Mouse (Mus musculus) small intestine, adult 2 months (tissue): ENCODE measurements around the gene Nek5. TPM values are rescaled to one million over a fixed set of nuclear protein-coding genes. Genes with fewer than 3 reads are reported as not detected.
A peak's percentile ranks its signal among the peaks of the same experiment; 100 is the strongest.
"Not testable (repeated sequence)": the region's sequence is repeated elsewhere in the genome, so short reads cannot be mapped to it uniquely, and the experiment has no call there.

Experiments used
- H3K27ac ChIP-seq: fragments of 200-500 bp; 2 replicates; pipeline ENCODE4 v1.5.1; 2012; ENCODE audit warnings: low read depth, low read length, control low read depth, inconsistent platforms; ENCODE audit not compliant: insufficient read depth
- H3K27me3 ChIP-seq: fragments of 200-500 bp; 2 replicates; pipeline ENCODE4 v1.6.1; 2012; ENCODE audit warnings: mild to moderate bottlenecking, moderate library complexity, low read length, inconsistent platforms; ENCODE audit not compliant: control insufficient read depth, insufficient read depth
- H3K36me3 ChIP-seq: fragments of 200-500 bp; 2 replicates; pipeline ENCODE4 v1.6.1; 2012; ENCODE audit warnings: mild to moderate bottlenecking, low read length, control low read depth, inconsistent platforms; ENCODE audit not compliant: control insufficient read depth, insufficient read depth
- H3K4me1 ChIP-seq: fragments of 200-500 bp; 2 replicates; pipeline ENCODE4 v1.6.1; 2012; ENCODE audit warnings: low read length, inconsistent platforms, mixed read lengths; ENCODE audit not compliant: control insufficient read depth, insufficient read depth, insufficient read length
- H3K4me3 ChIP-seq: fragments of 200-500 bp; 2 replicates; pipeline ENCODE4 v1.5.1; 2012; ENCODE audit warnings: low read depth, mild to moderate bottlenecking, control low read depth, inconsistent platforms, low read length, moderate library complexity
- CTCF ChIP-seq: fragments of 200-500 bp; IDR thresholded peaks from 2 replicates; pipeline ENCODE4 v1.5.1; 2012; ENCODE audit warnings: low read depth, mild to moderate bottlenecking, control low read depth, inconsistent platforms, low read length, moderate library complexity, mixed read lengths; ENCODE audit not compliant: insufficient replicate concordance, insufficient read length; ENCODE audit errors: extremely low read depth
- POLR2A ChIP-seq: fragments of 200-500 bp; IDR thresholded peaks from 2 replicates; pipeline ENCODE4 v1.6.1; 2012; ENCODE audit warnings: low read depth, mild to moderate bottlenecking, control low read depth, inconsistent platforms, low read length, moderate library complexity
- WGBS: fragments of 180-500 bp; shearing (Covaris S2); methylation state at CpG from one replicate; pipeline ENCODE4 v1.1.7; 2018; 5-methylcytosine and 5-hydroxymethylcytosine counted together
- polyA plus RNA-seq: library from polyadenylated mRNA; depleted of rRNA; stranded (reverse); fragments of >200 nt; gene quantifications from 2 replicates; pipeline ENCODE4 v1.2.3, GENCODE M21; 2012

Nek5 gene
- polyA plus RNA-seq, 1 experiment = not detected

DNA sequence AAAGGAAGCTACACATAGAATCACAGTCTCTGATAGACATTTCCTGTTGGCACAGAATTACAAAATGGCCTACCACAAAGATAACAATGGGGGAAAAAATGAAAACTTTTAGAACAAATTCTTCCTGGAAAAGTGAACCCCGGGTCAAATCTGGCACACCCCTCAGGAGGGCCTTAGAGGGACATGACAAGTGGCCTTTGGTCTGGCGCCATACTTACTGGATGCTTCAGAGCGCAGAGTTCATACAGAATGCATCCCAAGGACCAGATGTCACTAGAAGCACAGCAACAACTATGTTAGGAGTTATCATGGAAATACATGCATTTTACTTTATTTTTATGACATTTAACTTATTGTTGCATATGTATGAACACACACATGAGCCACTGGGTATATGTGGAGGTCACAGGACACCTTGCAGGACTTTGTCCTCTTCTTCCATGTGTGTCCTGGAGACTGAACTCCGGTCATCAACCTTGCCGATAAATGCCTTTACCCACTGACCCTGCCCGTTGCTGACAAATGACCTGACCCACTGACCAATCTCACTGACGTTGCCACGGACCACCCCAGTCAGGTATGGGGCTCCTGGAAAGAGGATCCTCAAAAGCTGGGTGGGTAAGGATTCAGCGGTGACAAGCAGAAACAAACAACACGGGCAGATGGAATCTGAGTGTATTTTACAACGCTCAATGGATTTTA is 24.9 kb upstream of the Nek5 start:
- TF ChIP-seq POLR2A (no peak), CTCF (no peak)
- 43% methylated on average over 11 of the region's 11 CpGs for WGBS
- Histone ChIP-seq H3K4me1 (peaks cover 5% of the 10 kb centered on the region; the same call in 1 of the 2 replicates), H3K36me3 (peaks cover 15% of the 10 kb centered on the region), H3K27ac (peak overlapping the region; percentile 22; the same call in 1 of the 2 replicates), H3K4me3 (no peak overlapping the region), H3K27me3 (no peaks in the 10 kb centered on the region)

- 97% methylated on average over 7 of the region's 7 CpGs for WGBS
- H3K27me3 ChIP-seq = no peaks in the 10 kb centered on the region
- TF ChIP-seq POLR2A (no peak), CTCF (no peak)
- no peak overlapping the region for H3K4me3 ChIP-seq
- H3K4me1 ChIP-seq = peaks cover 5% of the 10 kb centered on the region; the same call in 1 of the 2 replicates
- peaks cover 19% of the 10 kb centered on the region for H3K36me3 ChIP-seq
- no peak overlapping the region for H3K27ac ChIP-seq
These were observed 23.5 kb upstream of the Nek5 start for GRCm38 (mm10) chr8:22148367-22148740.

DNA sequence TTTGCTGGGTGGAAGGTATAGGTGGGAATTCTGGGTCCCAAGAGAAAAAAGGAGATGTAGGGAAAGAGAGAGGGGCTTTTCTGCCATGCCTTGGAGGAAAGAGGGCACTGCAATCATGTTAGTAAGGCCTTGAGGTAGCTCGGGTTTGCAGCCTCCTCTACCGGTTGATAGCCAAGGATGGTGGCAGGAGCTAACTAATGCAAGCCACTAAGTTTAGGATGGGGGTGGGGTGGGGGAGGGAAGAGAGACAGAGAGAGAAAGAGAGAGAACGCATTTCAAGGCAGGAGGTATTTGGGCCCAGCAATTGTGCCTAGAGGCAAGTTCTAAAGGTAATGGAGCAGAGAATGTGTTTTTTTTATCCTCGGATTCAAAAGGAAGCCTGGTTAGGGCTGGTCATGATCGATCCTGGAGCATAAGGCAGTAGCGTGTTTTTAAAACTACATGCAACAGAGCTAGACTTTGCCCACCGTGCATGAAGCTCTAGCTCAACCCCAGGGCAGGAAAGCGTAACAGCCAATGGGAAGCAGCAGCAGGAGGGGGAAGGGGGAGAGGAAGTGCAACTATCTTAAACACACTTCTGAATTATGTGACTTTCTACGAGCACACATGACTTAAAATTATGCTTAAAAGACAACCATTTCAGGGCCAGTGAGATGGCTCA is 23.0 kb upstream of the Nek5 start:
- H3K27me3 ChIP-seq = no peaks in the 10 kb centered on the region
- H3K36me3 ChIP-seq = peaks cover 19% of the 10 kb centered on the region
- peaks cover 5% of the 10 kb centered on the region; the same call in 1 of the 2 replicates for H3K4me1 ChIP-seq
- no peak overlapping the region for H3K27ac ChIP-seq
- WGBS = 88% methylated on average over 9 of the region's 9 CpGs
- H3K4me3 ChIP-seq = no peak overlapping the region
- no peak for TF ChIP-seq CTCF
- no peak for TF ChIP-seq POLR2A

- Histone ChIP-seq H3K36me3 (peaks cover 22% of the 10 kb centered on the region), H3K27ac (no peak overlapping the region), H3K27me3 (no peaks in the 10 kb centered on the region), H3K4me1 (peaks cover 5% of the 10 kb centered on the region; the same call in 1 of the 2 replicates), H3K4me3 (no peak overlapping the region)
- TF ChIP-seq CTCF (no peak), POLR2A (no peak)
- WGBS = 76% methylated on average over 6 of the region's 6 CpGs
These were observed 21.0 kb upstream of the Nek5 start for GRCm38 (mm10) chr8:22145831-22146230.

DNA sequence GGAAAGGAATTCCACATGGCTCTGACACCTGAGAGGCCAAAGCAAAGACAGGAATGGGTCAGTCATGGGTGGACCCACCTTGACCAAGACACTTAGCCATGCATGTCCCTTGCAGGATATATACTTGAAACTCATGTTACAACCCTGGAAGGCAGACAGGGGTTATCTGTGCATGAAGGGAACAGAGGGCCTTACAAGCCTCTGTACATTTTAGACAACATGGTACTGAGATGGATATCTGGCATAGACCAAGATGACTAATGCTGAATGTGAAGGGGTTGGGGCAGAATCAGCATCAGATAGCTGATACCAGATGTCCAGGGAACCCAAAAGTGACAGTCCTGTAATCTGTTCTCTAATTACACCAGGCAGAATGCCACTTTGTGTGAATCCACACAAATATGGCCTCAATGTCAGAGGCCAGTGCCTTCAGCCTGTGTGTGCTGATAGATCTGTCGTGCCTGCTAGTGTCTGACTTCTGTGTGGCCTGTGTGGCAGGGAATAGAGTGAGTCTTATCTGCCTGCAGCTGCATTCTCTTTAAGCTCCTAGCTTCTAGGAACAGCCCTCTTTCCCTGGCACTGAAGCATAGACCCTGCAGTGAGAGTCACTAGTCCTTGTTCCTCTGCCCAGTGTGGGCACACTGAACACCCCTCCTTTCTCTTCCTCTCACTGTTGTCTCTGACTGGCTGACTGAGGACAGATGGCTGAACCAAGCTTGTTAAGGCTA is 19.1 kb upstream of the Nek5 start:
- TF ChIP-seq CTCF (no peak), POLR2A (no peak)
- H3K4me1 ChIP-seq = no peaks in the 10 kb centered on the region
- H3K36me3 ChIP-seq = peaks cover 22% of the 10 kb centered on the region
- WGBS = 89% methylated on average over 1 of the region's 1 CpGs
- no peak overlapping the region for H3K27ac ChIP-seq
- H3K4me3 ChIP-seq = no peak overlapping the region
- no peaks in the 10 kb centered on the region for H3K27me3 ChIP-seq

DNA sequence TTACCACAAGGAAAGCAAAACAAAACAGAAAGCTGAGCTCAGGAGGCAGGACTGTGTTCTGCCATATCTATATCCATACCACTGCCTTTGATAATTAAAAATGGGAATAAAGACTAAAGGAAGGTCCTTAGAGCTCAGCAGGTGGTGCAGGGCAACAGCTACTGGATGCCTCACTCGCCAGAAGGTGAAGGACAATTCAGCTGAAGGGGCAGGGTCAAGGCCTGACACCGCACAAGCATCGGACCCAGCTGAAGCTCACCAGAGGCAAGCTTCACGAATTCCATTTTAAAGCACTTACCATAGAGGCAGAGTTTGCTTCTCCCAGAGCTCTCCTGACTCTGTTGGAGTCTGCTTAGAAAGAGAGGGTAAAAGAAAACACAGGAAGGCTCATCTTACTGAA is 17.7 kb upstream of the Nek5 start:
- TF ChIP-seq CTCF = no peak
- no peak for TF ChIP-seq POLR2A
- Histone ChIP-seq H3K36me3 (peaks cover 15% of the 10 kb centered on the region), H3K4me1 (no peaks in the 10 kb centered on the region), H3K4me3 (no peak overlapping the region), H3K27me3 (no peaks in the 10 kb centered on the region), H3K27ac (no peak overlapping the region)
- 90% methylated on average over 4 of the region's 4 CpGs for WGBS

DNA sequence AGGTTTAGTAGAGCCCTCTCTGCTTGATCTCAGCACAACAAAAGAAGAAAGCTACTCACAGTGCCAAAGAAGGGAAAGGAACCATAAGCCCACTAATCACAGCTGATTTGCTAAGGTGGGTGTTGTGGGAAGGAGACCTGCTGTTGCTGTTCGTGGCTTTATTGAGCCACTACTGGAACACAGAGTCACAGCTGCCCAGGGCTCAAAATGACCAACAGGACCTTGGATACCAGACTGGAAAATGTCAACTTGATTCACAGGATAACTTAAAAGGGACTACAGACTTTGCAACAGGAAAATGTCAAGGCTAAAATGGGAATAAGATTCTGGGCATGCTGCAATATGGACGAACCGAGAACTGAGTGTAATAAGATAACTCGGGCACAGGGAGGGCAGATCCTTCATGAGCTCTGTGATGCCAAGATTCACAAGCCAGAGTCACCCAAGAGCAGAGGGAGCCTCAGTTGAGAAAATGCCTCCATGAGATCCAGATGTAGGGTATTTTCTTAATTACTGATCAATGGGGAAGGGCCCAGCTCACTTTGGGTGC is 17.1 kb upstream of the Nek5 start:
- TF ChIP-seq POLR2A (no peak), CTCF (no peak)
- WGBS = 93% methylated on average over 4 of the region's 4 CpGs

DNA sequence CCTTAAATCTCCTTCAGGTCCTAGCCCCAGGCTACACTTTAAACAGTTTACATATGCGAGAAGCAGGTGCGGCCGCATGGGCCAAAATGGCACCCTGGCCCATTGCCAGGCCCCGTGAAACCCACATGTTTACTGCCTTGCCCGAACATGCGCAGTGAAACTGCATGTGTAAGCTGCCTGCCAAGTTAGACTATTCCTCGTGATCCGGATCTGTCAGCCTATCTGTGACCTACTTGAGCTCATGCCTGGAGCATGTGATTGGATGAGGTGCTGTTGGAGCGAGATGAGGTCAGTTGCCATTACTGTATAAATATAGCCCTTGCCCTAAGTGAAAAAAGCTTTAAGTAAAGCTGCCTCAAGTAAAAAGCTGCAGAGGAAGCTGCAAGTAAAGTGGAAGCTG is 11.6 kb upstream of the Nek5 start:
- not testable (repeated sequence) for H3K4me1 ChIP-seq, H3K36me3 ChIP-seq, H3K4me3 ChIP-seq, H3K27me3 ChIP-seq
- 30% methylated on average over 9 of the region's 9 CpGs for WGBS
- H3K27ac ChIP-seq = peak overlapping the region; percentile 58; the same call in 1 of the 2 replicates

More for the DNA sequence above, 17.1 kb upstream of the Nek5 start:
- Histone ChIP-seq H3K36me3 (peaks cover 13% of the 10 kb centered on the region), H3K27ac (no peak overlapping the region), H3K4me1 (no peaks in the 10 kb centered on the region), H3K4me3 (no peak overlapping the region), H3K27me3 (no peaks in the 10 kb centered on the region)
